Mouse (Mus musculus) layer of hippocampus, postnatal 14 days (tissue): ENCODE results near the gene Abcb9. TPM values are rescaled to one million over a fixed set of nuclear protein-coding genes. Genes with fewer than 3 reads are reported as not detected.
A peak's percentile ranks its signal among the peaks of the same experiment; 100 is the strongest.

Experiments used
- DNase-seq, 2 experiments: peaks; one replicate each; pipeline ENCODE4 v3.0.0; 2021 to 2022; ENCODE audit warnings: low spot score in 2 of 2, mixed read lengths in 1 of 2
- long read RNA-seq, 2 experiments: library from polyadenylated mRNA; stranded (forward); transcript quantifications; one replicate each; pipeline ENCODE4 v2.0.0; 2021
- total RNA-seq, 2 experiments: library from RNA; stranded (reverse); gene quantifications; 2 replicates each; pipeline ENCODE4 v1.2.3; 2021

Abcb9 gene
- total RNA-seq: 10 to 100 TPM; 29.3 to 33.3 TPM
- long read RNA-seq, experiment 1, transcript Abcb9-201 (12 exons, 3,661 nt): major isoform, 33 of 58 reads
- long read RNA-seq, experiment 1, partial matches to known transcripts: 15 of 58 reads
- long read RNA-seq, experiment 1, other reads (novel, unspliced or antisense): 7 of 58 reads
- long read RNA-seq, experiment 2, transcript Abcb9-201 (12 exons, 3,661 nt): major isoform, 30 of 55 reads
- long read RNA-seq, experiment 2, partial matches to known transcripts: 19 of 55 reads
- long read RNA-seq, experiment 2, other reads (novel, unspliced or antisense): 6 of 55 reads

DNA sequence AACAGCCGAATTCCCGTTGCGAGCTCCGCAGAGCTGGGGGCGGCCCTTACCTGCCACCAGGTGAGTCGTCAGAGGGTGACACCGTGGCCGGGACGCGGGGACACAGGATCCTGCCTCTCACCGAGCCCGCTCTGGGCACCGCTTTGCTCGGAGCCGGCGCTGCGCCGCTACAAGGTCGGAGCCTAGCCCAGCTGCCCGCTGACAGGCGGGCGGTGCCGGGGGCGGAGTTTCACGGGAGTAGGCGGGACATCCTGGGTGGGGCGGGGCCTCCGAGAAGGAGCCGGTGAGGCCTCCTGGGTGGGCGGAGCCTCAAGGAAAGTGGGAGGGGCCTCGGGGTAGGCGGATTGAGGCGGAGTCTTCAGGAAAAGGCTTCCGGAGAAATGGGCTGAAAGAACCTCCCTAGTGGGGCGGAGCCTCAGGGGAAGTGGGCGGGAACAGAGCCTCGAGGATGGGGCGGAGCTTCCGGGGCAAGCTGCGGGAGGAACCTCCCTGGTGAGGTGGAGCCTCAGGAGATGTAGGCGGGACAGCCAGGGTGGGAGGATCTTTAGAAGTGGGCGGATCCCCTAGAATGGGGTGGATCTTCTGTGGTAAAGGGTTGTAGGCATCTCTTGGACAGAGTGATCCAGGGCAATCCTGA, at the start of gene Abcb9:
TSS of gene Abcb9 (minus strand) at position 203 of the 637 bp plus-strand sequence.
- peak; percentile 93 to 97 for DNase-seq

GRCm38 (mm10) chr5:124138066-124138465, 42.5 kb upstream of the Abcb9 start:
- no peak for DNase-seq

DNA sequence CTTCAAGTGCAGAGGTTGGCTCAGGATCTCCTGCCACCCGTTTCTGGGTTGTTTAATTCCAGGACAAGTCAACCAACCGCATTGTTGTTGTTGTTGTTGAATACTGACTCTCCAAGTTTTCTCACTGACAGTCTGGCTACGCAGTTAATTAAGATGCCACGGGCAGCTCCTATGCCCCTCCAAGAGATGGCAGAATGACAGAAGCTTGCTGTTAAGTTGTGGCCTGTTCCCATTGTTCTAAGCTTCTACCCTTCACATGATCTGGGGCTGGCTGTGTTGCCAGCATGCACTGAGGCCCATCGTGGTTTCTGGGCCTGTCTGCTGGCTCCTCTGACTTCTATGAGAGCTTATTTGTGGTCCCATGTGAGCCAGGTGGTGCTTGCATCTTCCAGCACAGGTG, 38.7 kb upstream of the Abcb9 start:
- DNase-seq: no peak

GRCm38 (mm10) chr5:124125093-124125492, 29.5 kb upstream of the Abcb9 start:
- DNase-seq: no peak

DNA sequence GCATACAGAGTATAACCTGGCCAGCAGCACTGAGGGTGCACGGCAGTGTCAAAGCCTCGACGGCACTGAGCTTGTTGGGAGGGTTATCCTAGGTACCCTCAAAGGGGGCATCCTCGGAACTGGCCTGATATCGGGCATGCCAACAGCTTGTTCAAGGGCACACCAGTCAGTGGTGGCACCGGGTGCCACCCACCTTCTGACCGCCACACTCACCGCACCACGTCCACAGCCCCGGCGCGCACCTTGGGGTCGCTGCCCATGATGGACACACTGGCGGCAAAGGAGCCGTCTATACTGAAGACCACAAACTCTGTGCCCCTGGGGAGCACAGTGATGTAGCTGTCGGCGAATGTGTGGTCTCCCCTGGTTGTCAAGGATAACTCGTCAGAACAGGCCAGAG, 26.8 kb upstream of the Abcb9 start:
- no peak for DNase-seq

DNA sequence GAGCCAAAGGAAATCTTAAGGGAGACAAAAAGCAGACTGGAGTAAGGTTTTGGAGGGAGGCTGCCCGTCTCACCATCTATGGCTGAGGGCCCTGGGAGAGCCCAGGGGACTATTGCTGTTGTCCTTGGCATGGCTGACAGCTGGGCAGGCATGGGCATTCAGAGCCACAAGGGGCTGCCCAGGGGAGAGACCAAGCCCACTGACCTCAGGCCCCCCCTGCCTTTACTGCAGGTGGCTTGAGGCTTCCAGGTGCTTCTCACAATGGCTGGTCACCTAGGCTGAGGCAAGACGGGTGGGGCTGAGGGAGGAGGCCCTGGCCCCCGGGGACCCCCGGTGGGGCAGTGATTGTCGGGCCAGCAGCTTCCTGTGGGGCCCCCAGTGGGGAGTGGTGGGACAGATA, 23.6 kb upstream of the Abcb9 start:
- DNase-seq: no peak

DNA sequence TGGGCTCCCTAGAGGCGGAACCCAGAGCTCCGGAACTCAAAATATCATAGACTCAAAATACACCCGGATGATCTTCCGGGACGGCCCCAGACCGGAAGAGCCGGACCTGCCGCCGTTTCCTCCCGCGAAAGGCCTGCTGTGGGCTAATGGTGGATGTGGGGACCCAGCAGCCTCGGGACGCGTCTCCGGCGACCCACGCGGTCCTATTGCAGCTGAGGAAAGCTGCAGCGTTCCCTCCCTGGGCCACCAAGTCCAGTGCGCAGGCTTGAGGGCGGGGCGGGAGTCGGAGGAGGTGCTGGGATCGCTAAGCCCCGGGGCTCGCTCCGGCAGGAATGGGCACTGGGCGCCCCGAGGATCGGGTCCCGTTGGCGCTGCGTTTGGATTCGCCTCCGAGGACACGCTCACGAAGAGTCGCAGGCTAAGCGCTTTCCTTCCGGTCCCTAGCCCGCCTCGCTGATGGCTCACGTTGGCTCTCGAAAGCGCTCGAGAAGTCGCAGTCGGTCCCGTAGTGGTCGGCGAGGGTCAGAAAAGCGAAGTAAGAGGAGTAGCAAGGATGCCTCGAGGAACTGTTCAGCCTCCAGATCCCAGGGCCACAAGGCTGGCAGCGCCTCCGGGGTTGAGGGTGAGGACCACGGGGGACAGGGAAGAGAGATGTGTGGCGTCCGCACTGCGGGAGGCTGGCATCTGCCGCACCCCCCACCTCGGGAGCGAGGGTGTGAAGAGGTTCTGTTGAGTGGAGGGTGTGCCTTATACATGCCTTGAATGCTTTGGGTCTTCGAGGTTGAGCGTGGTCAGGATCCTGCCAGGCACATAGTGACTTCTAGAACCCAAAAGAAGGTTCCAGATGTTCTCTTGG, 20.6 kb upstream of the Abcb9 start, which contains the start of gene Arl6ip4:
TSS of gene Arl6ip4 (plus strand) at position 100 of the 856 bp plus-strand sequence.
- DNase-seq: peak; percentile 79 to 85

DNA sequence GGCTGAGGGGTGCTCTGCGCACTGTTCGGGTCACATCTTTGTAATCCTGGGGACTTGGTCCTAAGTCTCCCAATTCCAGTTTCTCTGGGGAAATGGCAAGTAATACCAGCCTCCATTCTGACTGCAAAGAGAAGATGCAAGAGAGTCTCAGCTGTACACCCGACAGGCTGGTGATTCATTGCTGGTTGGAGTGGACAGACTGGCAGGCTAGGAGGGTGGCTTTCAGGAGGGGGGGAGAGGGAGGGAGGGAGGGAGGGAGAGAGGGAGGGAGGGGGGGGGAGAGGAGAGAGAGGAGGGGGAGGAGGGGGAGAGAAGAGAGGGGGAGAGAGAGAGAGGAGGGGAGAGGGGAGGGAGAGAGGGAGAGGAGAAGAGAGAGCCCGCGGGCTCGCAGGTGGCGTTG, 19.9 kb upstream of the Abcb9 start:
- no peak for DNase-seq

DNA sequence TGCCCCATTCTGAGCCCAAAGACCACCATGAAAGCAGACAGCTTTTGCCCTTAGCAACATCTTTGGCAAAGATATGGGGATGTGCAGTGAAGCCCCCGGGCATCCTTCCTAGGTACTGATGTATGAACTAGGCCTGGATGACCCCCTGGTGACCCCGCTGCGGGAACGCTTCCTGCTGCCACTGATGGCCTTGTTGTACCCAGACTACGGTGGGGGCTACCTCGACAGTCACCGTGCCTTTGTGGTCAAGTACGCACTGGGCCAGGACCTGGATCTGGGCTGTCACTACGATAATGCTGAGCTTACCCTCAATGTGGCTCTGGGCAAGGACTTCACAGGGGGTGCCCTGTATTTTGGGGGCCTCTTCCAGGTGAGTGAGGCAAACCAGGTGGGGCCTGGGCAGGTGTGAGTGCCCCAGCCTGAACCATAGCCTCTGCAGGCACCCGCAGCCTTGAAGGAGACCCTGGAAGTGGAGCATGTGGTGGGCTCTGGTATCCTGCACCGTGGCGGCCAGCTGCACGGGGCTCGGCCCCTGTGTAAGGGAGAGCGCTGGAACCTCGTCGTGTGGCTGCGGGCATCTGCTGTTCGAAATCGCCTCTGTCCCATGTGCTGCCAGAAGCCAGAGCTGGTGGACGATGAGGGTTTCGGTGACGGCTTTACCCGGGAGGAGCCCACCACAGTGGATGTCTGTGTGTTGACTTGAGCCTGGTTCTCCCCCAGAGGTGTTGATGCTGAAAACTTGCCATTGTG, 18.9 kb upstream of the Abcb9 start:
- no peak for DNase-seq

DNA sequence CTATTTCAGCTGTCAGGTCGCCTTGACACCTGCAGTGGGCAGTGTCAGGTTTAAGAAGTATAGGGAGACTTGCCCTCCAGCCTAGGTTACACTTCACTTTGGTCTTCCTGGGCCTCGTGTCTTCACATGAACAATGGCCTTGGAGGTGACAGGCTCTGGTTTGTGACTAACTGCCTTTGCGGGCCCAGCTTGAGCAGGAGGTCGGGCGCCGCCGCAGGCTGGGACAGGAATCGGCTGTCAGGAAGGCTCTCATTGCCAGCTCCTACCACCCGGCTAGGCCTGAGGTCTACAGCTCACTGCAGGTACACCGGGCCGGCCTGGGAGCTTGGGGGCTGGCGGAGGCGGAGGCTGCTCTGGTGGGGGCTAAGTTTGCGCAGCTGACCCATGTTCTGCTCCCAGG, 17.4 kb upstream of the Abcb9 start:
- DNase-seq: no peak

DNA sequence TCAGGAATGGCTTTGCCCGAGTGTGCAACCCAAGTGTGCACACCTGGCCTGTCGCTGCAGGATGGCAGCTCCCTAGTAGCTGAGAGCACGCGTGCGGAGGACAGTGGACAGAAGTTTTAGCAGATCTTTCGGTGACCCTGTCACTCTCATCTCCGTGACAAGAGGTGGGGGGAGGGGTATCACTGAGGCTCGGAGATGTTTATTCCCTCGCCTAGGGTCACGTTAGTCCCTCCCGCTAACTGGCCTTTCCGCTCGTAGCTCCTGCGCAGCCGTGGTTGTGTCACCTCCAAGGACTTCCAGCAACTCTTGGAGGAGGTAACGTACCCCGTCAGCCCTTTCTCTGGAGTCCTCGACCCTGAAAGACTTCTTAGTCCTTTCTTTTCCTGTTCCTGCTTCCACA, 16.9 kb upstream of the Abcb9 start:
- no peak for DNase-seq

DNA sequence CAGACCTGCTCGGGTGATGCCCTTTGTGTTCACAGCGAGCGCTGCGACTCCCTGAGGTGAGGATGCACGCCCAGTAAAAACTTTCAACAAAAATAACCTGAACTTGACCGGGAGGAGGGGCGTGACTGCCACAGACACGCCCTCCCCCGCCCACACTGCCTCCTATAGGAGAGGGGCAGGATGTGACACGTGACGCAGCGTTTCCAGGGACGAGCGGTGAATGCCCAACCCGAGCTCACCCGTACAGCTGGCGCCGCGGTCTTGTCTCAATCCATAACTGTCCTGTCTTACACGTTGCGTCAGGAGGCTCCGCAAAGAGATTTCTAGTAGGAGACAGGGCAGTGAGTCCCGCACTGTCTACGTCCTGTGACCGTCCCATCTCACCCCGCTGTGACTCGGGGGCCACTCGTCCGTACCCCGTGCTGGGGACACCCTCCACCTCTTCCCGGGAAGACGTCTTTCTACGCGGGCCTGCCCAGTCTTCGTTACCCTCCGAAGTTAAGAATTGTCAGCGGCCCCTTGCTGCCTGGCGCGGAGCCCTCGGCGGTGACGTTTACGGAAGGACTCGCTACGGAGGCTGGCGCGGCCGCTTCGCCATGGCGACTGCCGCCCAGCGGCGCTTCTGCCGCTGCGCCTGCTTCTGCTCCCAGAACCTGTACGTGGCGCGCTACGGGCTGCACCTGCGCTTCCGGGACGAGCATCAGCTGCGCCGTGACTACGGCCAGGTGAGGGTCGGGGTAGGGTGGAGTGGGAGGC, 16.3 kb upstream of the Abcb9 start, which contains the start of gene Ogfod2:
TSS of gene Ogfod2 (plus strand) at position 556 of the 756 bp plus-strand sequence.
- DNase-seq: peak; percentile 95 to 97

GRCm38 (mm10) chr5:124111077-124111741, 15.6 kb upstream of the Abcb9 start:
- DNase-seq: no peak

DNA sequence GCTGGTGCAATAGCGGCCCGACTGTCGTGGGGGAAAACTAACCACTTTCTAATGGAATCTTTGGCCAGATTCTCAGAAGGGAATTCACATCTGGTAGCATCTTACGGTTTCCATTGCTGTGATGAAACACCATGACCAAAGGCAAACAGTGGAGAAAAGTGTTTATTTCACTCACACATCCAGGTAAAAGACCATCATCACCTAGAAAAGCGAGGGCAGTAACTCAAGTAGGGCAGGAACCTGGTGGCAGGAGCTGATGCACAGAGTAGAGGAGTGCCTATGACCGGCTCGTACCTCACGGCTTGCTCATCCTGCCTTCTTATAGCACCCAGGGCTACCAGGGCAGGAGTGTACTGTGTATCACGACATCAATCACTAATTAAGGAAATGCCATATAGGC, 8.0 kb upstream of the Abcb9 start:
- no peak for DNase-seq

DNA sequence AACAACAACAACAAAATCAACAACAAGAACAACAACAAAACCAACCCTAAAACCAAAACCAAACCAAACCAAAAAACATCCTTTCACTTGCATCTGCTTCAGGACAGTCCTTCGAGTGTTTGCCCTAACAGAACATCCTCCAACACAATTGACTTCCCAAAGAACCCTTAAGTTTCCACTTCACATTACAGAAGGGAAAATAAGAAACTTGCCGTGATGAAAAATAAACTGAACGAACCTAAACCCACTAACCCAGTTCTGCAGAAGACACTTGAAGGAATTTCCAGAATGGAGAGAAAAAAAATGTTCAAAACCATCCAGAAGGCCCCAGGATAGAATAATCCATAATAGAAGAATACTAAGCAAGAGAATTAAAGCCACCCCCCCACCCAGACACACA, 7.4 kb upstream of the Abcb9 start:
- DNase-seq: no peak

DNA sequence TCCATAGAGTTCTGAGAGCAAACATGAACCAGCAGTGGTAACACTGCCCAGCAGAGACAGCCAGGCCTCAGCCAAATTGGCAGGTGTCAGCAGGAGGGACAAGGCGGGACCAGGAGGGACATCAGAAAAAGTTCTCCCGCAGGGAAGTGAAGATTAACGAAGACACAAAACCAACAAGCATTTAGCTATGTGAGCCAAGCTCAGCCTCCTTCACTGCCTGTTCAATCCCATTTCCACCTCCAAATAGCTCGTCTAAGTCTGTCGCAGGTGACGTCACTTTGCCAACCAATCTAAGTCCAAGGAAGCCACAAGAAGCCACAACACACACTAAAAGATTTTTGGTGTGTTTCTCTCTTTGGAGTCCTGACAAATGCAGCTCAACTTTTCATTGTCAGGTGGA, 6.7 kb upstream of the Abcb9 start:
- DNase-seq: no peak

- DNase-seq: no peak
Observed at GRCm38 (mm10) chr5:124100128-124101044, 4.8 kb upstream of the Abcb9 start.

GRCm38 (mm10) chr5:124098923-124099322, 3.3 kb upstream of the Abcb9 start:
- no peak for DNase-seq

GRCm38 (mm10) chr5:124095077-124095581, 469 bp downstream of the Abcb9 start:
- no peak for DNase-seq
